Mouse (Mus musculus): Measurements from ENCODE around the gene Pla2g2d. TPM values are rescaled to one million over a fixed set of nuclear protein-coding genes. Genes with fewer than 3 reads are reported as not detected.

Gene Pla2g2d
- total and polyA plus RNA-seq, 2 experiments from 2014 or later, result 0.31 to 0.71 TPM

- WGBS, result 75% methylated on average over 4 of the region's 4 CpGs
- H3K4me2 ChIP-seq (ENCODE audit: low read depth, low read length), result no peak overlapping the region
- ATAC-seq (no peak), DNase-seq (ENCODE audit: low spot score) (peak; percentile 51)
- H3K9me3 ChIP-seq (ENCODE audit: low read length), result no peaks in the 10 kb centered on the region
- H3K9ac ChIP-seq (replicated peaks; ENCODE audit: low read length), result no peak overlapping the region
- TF ChIP-seq CTCF (IDR thresholded peaks at IDR 0.05; ENCODE audit: low read depth), result no peak
- no peak overlapping the region; the same call in 1 of the 2 replicates for H3K27ac ChIP-seq
- no peaks in the 10 kb centered on the region for H3K27me3 ChIP-seq (ENCODE audit: insufficient read depth, low read length)
- H3K4me3 ChIP-seq (ENCODE audit: low read length), result no peak overlapping the region
- peaks cover 12% of the 10 kb centered on the region; the same call in 1 of the 2 replicates for H3K4me1 ChIP-seq (ENCODE audit: insufficient read depth, low read length)
- no peaks in the 10 kb centered on the region for H3K36me3 ChIP-seq (ENCODE audit: insufficient read depth, low read length)
These were observed 26.1 kb downstream of the Pla2g2d start for GRCm38 (mm10) chr4:138801631-138802030.

GRCm38 (mm10) chr4:138802917-138803316 is 27.4 kb downstream of the Pla2g2d start:
- H3K9me3 ChIP-seq (ENCODE audit: low read length), result no peaks in the 10 kb centered on the region
- DNase-seq (ENCODE audit: low spot score), result no peak
- ATAC-seq, result no peak

GRCm38 (mm10) chr4:138805248-138805647 is 29.7 kb downstream of the Pla2g2d start:
- ATAC-seq (no peak), DNase-seq (ENCODE audit: low spot score) (peak; percentile 47)
- Histone ChIP-seq H3K27me3 (ENCODE audit: insufficient read depth, low read length) (no peaks in the 10 kb centered on the region), H3K9ac (replicated peaks; ENCODE audit: low read length) (no peak overlapping the region), H3K9me3 (ENCODE audit: low read length) (no peaks in the 10 kb centered on the region), H3K27ac (no peak overlapping the region), H3K4me2 (ENCODE audit: low read depth, low read length) (no peak overlapping the region), H3K4me1 (ENCODE audit: insufficient read depth, low read length) (peaks cover 3% of the 10 kb centered on the region; the same call in 1 of the 2 replicates), H3K4me3 (ENCODE audit: low read length) (no peak overlapping the region), H3K36me3 (ENCODE audit: insufficient read depth, low read length) (no peaks in the 10 kb centered on the region)
- WGBS, result 23% methylated on average over 8 of the region's 8 CpGs
- TF ChIP-seq CTCF (IDR thresholded peaks at IDR 0.05; ENCODE audit: low read depth), result no peak

More at GRCm38 (mm10) chr4:138802917-138803316, 27.4 kb downstream of the Pla2g2d start:
- 90% methylated on average over 11 of the region's 11 CpGs for WGBS
- H3K4me1 ChIP-seq (ENCODE audit: insufficient read depth, low read length), result peaks cover 12% of the 10 kb centered on the region; the same call in 1 of the 2 replicates
- H3K9ac ChIP-seq (replicated peaks; ENCODE audit: low read length), result no peak overlapping the region
- H3K4me2 ChIP-seq (ENCODE audit: low read depth, low read length), result no peak overlapping the region
- no peaks in the 10 kb centered on the region for H3K36me3 ChIP-seq (ENCODE audit: insufficient read depth, low read length)
- H3K4me3 ChIP-seq (ENCODE audit: low read length), result no peak overlapping the region
- TF ChIP-seq CTCF (IDR thresholded peaks at IDR 0.05; ENCODE audit: low read depth), result no peak
- H3K27me3 ChIP-seq (ENCODE audit: insufficient read depth, low read length), result no peaks in the 10 kb centered on the region
- no peak overlapping the region for H3K27ac ChIP-seq

- DNase-seq (ENCODE audit: low spot score) (no peak), ATAC-seq (no peak)
- Histone ChIP-seq H3K36me3 (ENCODE audit: insufficient read depth, low read length) (no peaks in the 10 kb centered on the region), H3K9ac (replicated peaks; ENCODE audit: low read length) (no peak overlapping the region), H3K27me3 (ENCODE audit: insufficient read depth, low read length) (no peaks in the 10 kb centered on the region), H3K4me1 (ENCODE audit: insufficient read depth, low read length) (no peaks in the 10 kb centered on the region), H3K9me3 (ENCODE audit: low read length) (no peaks in the 10 kb centered on the region), H3K4me3 (ENCODE audit: low read length) (no peak overlapping the region), H3K4me2 (ENCODE audit: low read depth, low read length) (no peak overlapping the region), H3K27ac (no peak overlapping the region)
- WGBS, result 84% methylated on average over 8 of the region's 8 CpGs
- no peak for TF ChIP-seq CTCF (IDR thresholded peaks at IDR 0.05; ENCODE audit: low read depth)
These were observed 30.6 kb downstream of the Pla2g2d start for GRCm38 (mm10) chr4:138806160-138806559.

GRCm38 (mm10) chr4:138806920-138807541 is 31.5 kb downstream of the Pla2g2d start:
- Histone ChIP-seq H3K27me3 (ENCODE audit: insufficient read depth, low read length) (no peaks in the 10 kb centered on the region), H3K9me3 (ENCODE audit: low read length) (no peaks in the 10 kb centered on the region), H3K9ac (replicated peaks; ENCODE audit: low read length) (no peak overlapping the region), H3K27ac (no peak overlapping the region), H3K4me2 (ENCODE audit: low read depth, low read length) (no peak overlapping the region), H3K4me3 (ENCODE audit: low read length) (no peak overlapping the region), H3K36me3 (ENCODE audit: insufficient read depth, low read length) (no peaks in the 10 kb centered on the region), H3K4me1 (ENCODE audit: insufficient read depth, low read length) (no peaks in the 10 kb centered on the region)
- TF ChIP-seq CTCF (IDR thresholded peaks at IDR 0.05; ENCODE audit: low read depth), result no peak
- ATAC-seq (no peak), DNase-seq (ENCODE audit: low spot score) (no peak)
- 73% methylated on average over 7 of the region's 7 CpGs for WGBS

GRCm38 (mm10) chr4:138816166-138816565 is 40.6 kb downstream of the Pla2g2d start:
- ATAC-seq (no peak), DNase-seq (ENCODE audit: low spot score) (no peak)
- no peaks in the 10 kb centered on the region for H3K9me3 ChIP-seq (ENCODE audit: low read length)
- no peak overlapping the region for H3K9ac ChIP-seq (replicated peaks; ENCODE audit: low read length)
- no peak overlapping the region for H3K4me2 ChIP-seq (ENCODE audit: low read depth, low read length)
- H3K4me3 ChIP-seq (ENCODE audit: low read length), result no peak overlapping the region
- 83% methylated on average over 9 of the region's 9 CpGs for WGBS
- no peaks in the 10 kb centered on the region for H3K36me3 ChIP-seq (ENCODE audit: insufficient read depth, low read length)
- no peaks in the 10 kb centered on the region for H3K27me3 ChIP-seq (ENCODE audit: insufficient read depth, low read length)
- H3K4me1 ChIP-seq (ENCODE audit: insufficient read depth, low read length), result no peaks in the 10 kb centered on the region
- TF ChIP-seq CTCF (IDR thresholded peaks at IDR 0.05; ENCODE audit: low read depth), result no peak
- no peak overlapping the region for H3K27ac ChIP-seq

GRCm38 (mm10) chr4:138817736-138818135 is 42.2 kb downstream of the Pla2g2d start:
- 78% methylated on average over 6 of the region's 6 CpGs for WGBS
- ATAC-seq, result no peak
- no peaks in the 10 kb centered on the region for H3K9me3 ChIP-seq (ENCODE audit: low read length)
- no peak overlapping the region for H3K4me3 ChIP-seq (ENCODE audit: low read length)
- no peaks in the 10 kb centered on the region for H3K36me3 ChIP-seq (ENCODE audit: insufficient read depth, low read length)
- no peak overlapping the region for H3K27ac ChIP-seq
- H3K9ac ChIP-seq (replicated peaks; ENCODE audit: low read length), result no peak overlapping the region
- no peaks in the 10 kb centered on the region for H3K4me1 ChIP-seq (ENCODE audit: insufficient read depth, low read length)
- no peaks in the 10 kb centered on the region for H3K27me3 ChIP-seq (ENCODE audit: insufficient read depth, low read length)
- TF ChIP-seq CTCF (IDR thresholded peaks at IDR 0.05; ENCODE audit: low read depth), result no peak
- DNase-seq (ENCODE audit: low spot score), result no peak
- no peak overlapping the region for H3K4me2 ChIP-seq (ENCODE audit: low read depth, low read length)

Data from hindbrain, postnatal 0 days (tissue).